12 mouse cellular contexts compared by ENCODE assay signal in the genomic region with DNA sequence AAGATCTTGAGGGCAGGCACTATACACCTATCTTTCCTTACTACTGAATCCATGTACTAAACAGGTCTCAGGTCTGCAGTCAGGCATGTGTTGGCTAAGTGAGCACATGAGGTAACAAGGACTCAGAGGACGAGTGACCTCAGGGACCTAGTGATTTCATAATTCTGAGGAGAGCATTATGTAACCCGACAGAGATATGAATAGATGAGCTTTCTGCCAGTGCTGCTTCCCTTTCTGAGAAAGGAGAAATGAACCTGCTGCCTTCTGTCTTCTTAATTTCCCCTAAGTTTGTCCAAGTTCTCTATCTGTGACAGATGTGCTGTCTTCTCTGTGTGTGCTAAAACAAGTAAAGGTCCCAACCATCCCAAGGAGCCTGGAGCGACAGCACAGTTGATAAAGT. TPM values are rescaled to one million over a fixed set of nuclear protein-coding genes. Genes with fewer than 3 reads are reported as not detected.
DNase-seq lines count a peak whose midpoint lies in the region; ATAC-seq and TF ChIP-seq lines count a peak whose summit lies in the region.
"Had no signal": no experiment of that assay in that cellular context is flagged by ENCODE, and none has a peak within 500 bp of the region (broad histone marks: within the 10 kb centered on the region; RNA-seq: fewer than 3 reads in every experiment).

No protein-coding gene starts in this region.

- peak; percentile 51 for ATAC-seq in common myeloid progenitor, adult 5-6 weeks (replicated peaks; ENCODE audit: low read depth, poor library complexity, severe bottlenecking)
- ATAC-seq: intestine, embryonic 16.5 days had no signal

- no peak overlapping the region for H3K4me3 ChIP-seq in heart, adult 2 months
- no peak overlapping the region for H3K4me3 ChIP-seq in heart, embryonic 10.5 days
- H3K4me3 ChIP-seq: limb, embryonic 15.5 days; stomach, embryonic 15.5 days had no signal

- H3K36me3 ChIP-seq in heart, adult 2 months (ENCODE audit: control insufficient read depth, insufficient read depth, low read length): no peaks in the 10 kb centered on the region
- H3K36me3 ChIP-seq in heart, embryonic 10.5 days: no peaks in the 10 kb centered on the region
- H3K36me3 ChIP-seq: limb, embryonic 15.5 days; stomach, embryonic 15.5 days had no signal

- no peak for TF ChIP-seq CTCF in heart, adult 2 months (IDR thresholded peaks at IDR 0.05)

- WGBS in heart, adult 2 months: 51% methylated on average over 3 of the region's 3 CpGs
- WGBS in heart, embryonic 10.5 days: 85% methylated on average over 3 of the region's 3 CpGs

- DNase-seq in heart, adult 2 months: peak in 1 of 2 experiments; percentile 45
- no peak for DNase-seq in heart, embryonic 10.5 days (ENCODE audit: low spot score)
- DNase-seq in lung, postnatal 36 days: peak; percentile 83
- no peak for DNase-seq in lung, postnatal 14 days
- DNase-seq in layer of hippocampus, adult 11-12 months (ENCODE audit: low spot score): no peak
- no peak for DNase-seq in c-Kit-positive CD71-positive TER-119-positive erythroid progenitor cells, embryonic 14.5 days (ENCODE audit: low spot score)
- DNase-seq: cerebellum, adult 11 months; thymus, postnatal 4 days had no signal

- peak overlapping the region; percentile 53 for H3K27ac ChIP-seq in heart, adult 2 months
- H3K27ac ChIP-seq in heart, embryonic 10.5 days: no peak overlapping the region
- H3K27ac ChIP-seq: limb, embryonic 15.5 days; stomach, embryonic 15.5 days had no signal

- no peak overlapping the region for H3K9ac ChIP-seq in heart, adult 2 months (ENCODE audit: low read depth, low read length)
- H3K9ac ChIP-seq: limb, embryonic 15.5 days; stomach, embryonic 15.5 days had no signal

- peaks cover 9% of the 10 kb centered on the region for H3K4me1 ChIP-seq in heart, adult 2 months (ENCODE audit: control insufficient read depth, insufficient read depth, low read length)
- H3K4me1 ChIP-seq in heart, embryonic 10.5 days: peaks cover 5% of the 10 kb centered on the region; the same call in 1 of the 2 replicates

- no peaks in the 10 kb centered on the region for H3K9me3 ChIP-seq in heart, embryonic 10.5 days
- H3K9me3 ChIP-seq: limb, embryonic 15.5 days; stomach, embryonic 15.5 days had no signal

- TF ChIP-seq EP300 in heart, adult 2 months (IDR thresholded peaks at IDR 0.05; ENCODE audit: insufficient read depth, low read depth, low read length): peak; percentile 91; the same call in 1 of the 2 replicates

- H3K27me3 ChIP-seq in heart, adult 2 months (ENCODE audit: control insufficient read depth, insufficient read depth, low read length): no peaks in the 10 kb centered on the region
- H3K27me3 ChIP-seq in heart, embryonic 10.5 days (ENCODE audit: insufficient read depth, poor library complexity, severe bottlenecking): no peaks in the 10 kb centered on the region
- H3K27me3 ChIP-seq: limb, embryonic 15.5 days; stomach, embryonic 15.5 days had no signal

- H3K79me2 ChIP-seq in heart, adult 2 months (replicated peaks; ENCODE audit: control insufficient read depth, insufficient read depth, low read length): 0 out of 2 replicates have a peak, but pooled peaks cover 4% of the 10 kb centered on the region

- intact Hi-C loops in heart, adult 2 months (cut with DNase I): no loop called here

- TF ChIP-seq POLR2A in heart, adult 2 months (IDR thresholded peaks at IDR 0.05; ENCODE audit: insufficient read depth, low read depth, low read length): peak; percentile 27; the same call in 1 of the 2 replicates

RNA-seq across cellular contexts. Expression of a gene that starts 3.0 kb away (rescaled TPM):
- 10 to 100 TPM; 32.5 to 36.3 TPM for total RNA-seq in heart, adult 2 months (2021)
- 23.8 and 32.7 TPM in 2 replicates for polyA plus RNA-seq in heart, adult 2 months (2012; rRNA removed)
- 9.4 and 12.5 TPM in 2 replicates for polyA plus RNA-seq in heart, embryonic 10.5 days (2016; fragmentation: Nextera tagmentation; extraction: Ambion mirVana)
- 15.4 and 19.1 TPM in 2 replicates for total RNA-seq in common myeloid progenitor, adult 5-6 weeks (2017)
